Mouse (Mus musculus): ENCODE measurements at regions not wholly inside any gene's neighbourhood (a gene's known extent, or its start where the extent isn't known, plus 50 kb on each side); places are given as distances from the start of the nearest gene placed in this dataset.

DNA sequence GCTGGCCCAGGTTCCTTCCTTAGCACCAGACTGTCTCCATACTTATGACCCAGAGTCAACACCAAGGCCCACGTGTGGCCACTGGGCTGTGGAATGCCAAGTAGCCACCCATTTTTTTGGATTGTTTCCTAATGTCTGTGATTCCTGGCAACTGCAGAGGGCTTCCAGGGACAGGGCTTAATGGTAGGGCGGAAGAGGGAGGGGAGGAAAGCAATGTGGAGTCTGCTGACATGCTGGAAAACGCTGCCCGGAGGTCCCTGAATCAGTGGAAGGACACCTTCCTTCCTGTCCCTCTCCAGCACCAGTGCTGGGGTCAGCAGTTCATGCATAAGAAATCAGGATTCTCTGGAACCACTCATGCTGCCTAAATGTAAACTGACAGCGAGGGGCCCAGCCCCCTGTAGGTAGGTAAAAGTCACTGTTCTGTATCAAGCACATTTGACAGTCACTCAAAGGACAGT, 90.8 kb downstream of the Iyd start:
- TF ChIP-seq CTCF (IDR thresholded peaks at IDR 0.05; ENCODE audit: extremely low read depth, insufficient read depth, low read length), result no peak
- no peak for TF ChIP-seq POLR2A (IDR thresholded peaks at IDR 0.05; ENCODE audit: extremely low read depth, insufficient read depth, low read length)
- Histone ChIP-seq H3K4me3 (ENCODE audit: insufficient read depth, low read length) (no peak overlapping the region), H3K4me1 (ENCODE audit: control insufficient read depth, insufficient read depth, low read length) (peaks cover 3% of the 10 kb centered on the region), H3K27ac (ENCODE audit: insufficient read depth, low read length) (no peak overlapping the region)

DNA sequence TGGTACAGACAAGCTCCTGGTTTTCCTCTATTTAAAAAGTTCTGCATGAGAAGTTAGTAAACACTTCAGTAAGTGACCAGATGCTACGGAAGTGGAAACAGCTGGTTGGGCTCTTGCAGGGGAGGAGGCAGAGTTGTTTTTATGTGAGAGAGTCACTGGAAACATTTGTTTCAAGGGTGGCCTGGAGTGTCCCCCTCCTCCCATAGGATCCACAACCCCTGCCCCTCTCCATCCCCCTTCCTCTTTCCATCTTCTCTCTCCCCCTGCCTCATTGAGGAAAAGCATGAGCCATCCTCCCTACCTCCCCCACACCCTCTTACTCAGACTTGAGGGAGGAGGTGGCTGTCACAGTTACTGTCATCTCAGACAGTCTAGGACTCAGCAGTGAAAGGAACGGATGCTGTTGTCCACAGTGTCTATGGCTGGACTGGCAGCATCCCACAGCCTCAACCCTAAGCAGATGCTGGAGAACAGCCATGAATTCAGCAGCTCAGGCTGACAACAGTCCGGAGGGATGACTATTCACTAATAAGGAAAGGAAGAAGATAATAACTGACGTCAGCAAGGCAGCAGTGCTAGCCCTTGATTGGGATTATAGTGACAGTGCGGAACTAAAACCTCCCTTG, 93.9 kb downstream of the Iyd start:
- peaks cover 3% of the 10 kb centered on the region for H3K4me1 ChIP-seq (ENCODE audit: control insufficient read depth, insufficient read depth, low read length)
- H3K4me3 ChIP-seq (ENCODE audit: insufficient read depth, low read length), result no peak overlapping the region
- H3K27ac ChIP-seq (ENCODE audit: insufficient read depth, low read length), result peak overlapping the region; percentile 40; the same call in 1 of the 2 replicates
- TF ChIP-seq CTCF (IDR thresholded peaks at IDR 0.05; ENCODE audit: extremely low read depth, insufficient read depth, low read length) (no peak), POLR2A (IDR thresholded peaks at IDR 0.05; ENCODE audit: extremely low read depth, insufficient read depth, low read length) (no peak)

- no peak overlapping the region for H3K4me3 ChIP-seq (ENCODE audit: insufficient read depth, low read length)
- peaks cover 2% of the 10 kb centered on the region; the same call in 1 of the 2 replicates for H3K4me1 ChIP-seq (ENCODE audit: control insufficient read depth, insufficient read depth, low read length)
- TF ChIP-seq POLR2A (IDR thresholded peaks at IDR 0.05; ENCODE audit: extremely low read depth, insufficient read depth, low read length), result no peak
- no peak for TF ChIP-seq CTCF (IDR thresholded peaks at IDR 0.05; ENCODE audit: extremely low read depth, insufficient read depth, low read length)
- H3K27ac ChIP-seq (ENCODE audit: insufficient read depth, low read length), result no peak overlapping the region
Observed at GRCm38 (mm10) chr10:3644111-3644510, 96.1 kb upstream of the Plekhg1 start.

GRCm38 (mm10) chr10:3645030-3645429, 95.1 kb upstream of the Plekhg1 start:
- H3K4me3 ChIP-seq (ENCODE audit: insufficient read depth, low read length), result no peak overlapping the region
- TF ChIP-seq POLR2A (IDR thresholded peaks at IDR 0.05; ENCODE audit: extremely low read depth, insufficient read depth, low read length), result no peak
- TF ChIP-seq CTCF (IDR thresholded peaks at IDR 0.05; ENCODE audit: extremely low read depth, insufficient read depth, low read length), result no peak
- peaks cover 2% of the 10 kb centered on the region; the same call in 1 of the 2 replicates for H3K4me1 ChIP-seq (ENCODE audit: control insufficient read depth, insufficient read depth, low read length)
- no peak overlapping the region for H3K27ac ChIP-seq (ENCODE audit: insufficient read depth, low read length)

DNA sequence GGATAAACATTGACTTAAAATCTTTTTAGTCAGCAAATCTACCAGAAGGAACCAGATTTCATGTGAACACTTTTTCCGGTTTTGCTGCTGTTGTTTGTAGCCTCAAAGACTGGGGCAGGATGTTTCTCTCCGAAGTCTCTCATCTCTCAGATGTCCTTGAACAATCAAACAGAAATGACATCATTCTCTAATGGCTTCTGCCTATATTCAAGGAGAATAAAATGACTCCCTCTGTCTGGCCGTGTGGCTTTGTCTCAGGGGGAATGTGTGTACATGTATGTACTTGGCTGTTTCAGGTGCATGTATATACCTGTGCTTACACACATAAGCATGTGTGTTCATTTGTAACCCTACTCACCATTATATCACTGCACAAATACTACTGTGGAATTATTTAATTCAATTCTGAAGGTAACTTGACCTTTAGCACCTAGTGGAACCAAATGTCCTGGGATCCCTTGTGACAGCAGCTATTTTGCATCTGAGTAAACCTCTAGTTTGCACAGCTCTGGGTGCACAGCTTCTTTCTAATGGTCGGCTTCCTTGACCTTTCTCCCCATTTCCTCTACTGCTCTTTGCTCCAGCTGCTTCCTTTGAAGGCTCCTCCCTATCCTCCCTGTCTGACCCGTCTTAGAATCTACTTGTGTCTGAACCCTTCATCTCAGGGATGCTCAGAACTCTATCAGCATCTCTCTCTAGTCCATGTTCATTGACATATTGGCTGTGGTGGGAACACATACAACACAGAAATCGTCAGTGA, 93.8 kb upstream of the Plekhg1 start:
- peaks cover 2% of the 10 kb centered on the region; the same call in 1 of the 2 replicates for H3K4me1 ChIP-seq (ENCODE audit: control insufficient read depth, insufficient read depth, low read length)
- TF ChIP-seq CTCF (IDR thresholded peaks at IDR 0.05; ENCODE audit: extremely low read depth, insufficient read depth, low read length) (no peak), POLR2A (IDR thresholded peaks at IDR 0.05; ENCODE audit: extremely low read depth, insufficient read depth, low read length) (no peak)
- H3K4me3 ChIP-seq (ENCODE audit: insufficient read depth, low read length), result no peak overlapping the region
- H3K27ac ChIP-seq (ENCODE audit: insufficient read depth, low read length), result no peak overlapping the region

GRCm38 (mm10) chr10:3647811-3648731, 92.1 kb upstream of the Plekhg1 start:
- no peak overlapping the region for H3K27ac ChIP-seq (ENCODE audit: insufficient read depth, low read length)
- TF ChIP-seq POLR2A (IDR thresholded peaks at IDR 0.05; ENCODE audit: extremely low read depth, insufficient read depth, low read length) (no peak), CTCF (IDR thresholded peaks at IDR 0.05; ENCODE audit: extremely low read depth, insufficient read depth, low read length) (no peak)
- no peak overlapping the region for H3K4me3 ChIP-seq (ENCODE audit: insufficient read depth, low read length)
- H3K4me1 ChIP-seq (ENCODE audit: control insufficient read depth, insufficient read depth, low read length), result peaks cover 2% of the 10 kb centered on the region; the same call in 1 of the 2 replicates

DNA sequence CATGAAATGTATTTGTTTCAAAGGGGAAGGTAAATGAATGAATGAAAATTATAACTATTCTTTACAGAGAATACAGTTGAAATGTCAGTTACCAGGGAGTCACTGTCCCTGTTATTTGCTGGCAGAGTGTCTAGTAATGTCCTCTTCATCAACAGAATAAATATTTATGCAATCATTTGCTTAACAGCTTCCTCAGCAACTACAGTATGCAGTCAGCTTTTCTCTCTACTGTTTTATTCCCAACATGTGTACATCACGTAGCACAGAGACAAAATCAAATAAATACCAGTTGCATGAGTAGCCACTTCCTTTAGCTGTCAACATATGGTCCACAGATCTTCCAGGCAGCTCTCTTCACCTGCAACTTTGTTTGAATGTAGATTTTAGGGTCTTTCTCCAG, 90.2 kb upstream of the Plekhg1 start:
- TF ChIP-seq POLR2A (IDR thresholded peaks at IDR 0.05; ENCODE audit: extremely low read depth, insufficient read depth, low read length) (no peak), CTCF (IDR thresholded peaks at IDR 0.05; ENCODE audit: extremely low read depth, insufficient read depth, low read length) (no peak)
- Histone ChIP-seq H3K4me3 (ENCODE audit: insufficient read depth, low read length) (no peak overlapping the region), H3K4me1 (ENCODE audit: control insufficient read depth, insufficient read depth, low read length) (no peaks in the 10 kb centered on the region), H3K27ac (ENCODE audit: insufficient read depth, low read length) (no peak overlapping the region)

GRCm38 (mm10) chr10:3650561-3650960, 89.6 kb upstream of the Plekhg1 start:
- Histone ChIP-seq H3K27ac (ENCODE audit: insufficient read depth, low read length) (no peak overlapping the region), H3K4me1 (ENCODE audit: control insufficient read depth, insufficient read depth, low read length) (no peaks in the 10 kb centered on the region), H3K4me3 (ENCODE audit: insufficient read depth, low read length) (no peak overlapping the region)
- no peak for TF ChIP-seq CTCF (IDR thresholded peaks at IDR 0.05; ENCODE audit: extremely low read depth, insufficient read depth, low read length)
- no peak for TF ChIP-seq POLR2A (IDR thresholded peaks at IDR 0.05; ENCODE audit: extremely low read depth, insufficient read depth, low read length)

- Histone ChIP-seq H3K27ac (ENCODE audit: insufficient read depth, low read length) (no peak overlapping the region), H3K4me1 (ENCODE audit: control insufficient read depth, insufficient read depth, low read length) (no peaks in the 10 kb centered on the region), H3K4me3 (ENCODE audit: insufficient read depth, low read length) (no peak overlapping the region)
- TF ChIP-seq CTCF (IDR thresholded peaks at IDR 0.05; ENCODE audit: extremely low read depth, insufficient read depth, low read length), result no peak
- no peak for TF ChIP-seq POLR2A (IDR thresholded peaks at IDR 0.05; ENCODE audit: extremely low read depth, insufficient read depth, low read length)
Observed at GRCm38 (mm10) chr10:3652522-3652921, 87.6 kb upstream of the Plekhg1 start.

All from cortical plate, adult 2 months (tissue).